Mouse (Mus musculus) heart, embryonic 12.5 days (tissue): ENCODE results near the gene Itfg1. TPM values are rescaled to one million over a fixed set of nuclear protein-coding genes. Genes with fewer than 3 reads are reported as not detected.
A peak's percentile ranks its signal among the peaks of the same experiment; 100 is the strongest.
"Not testable (repeated sequence)": the region's sequence is repeated elsewhere in the genome, so short reads cannot be mapped to it uniquely, and the experiment has no call there.

Experiments used
- ATAC-seq: fragments of 200-750 bp; cut with Nextera tagmentation; 2 replicates; pipeline ENCODE4 v1.8.0; 2017; ENCODE audit warnings: moderate TSS enrichment, moderate library complexity; ENCODE audit not compliant: insufficient number of reproducible peaks, low FRiP score
- H3K27ac ChIP-seq: fragments of 300-500 bp; sonication (generic); 2 replicates; pipeline ENCODE4 v1.5.1; 2016; ENCODE audit warnings: mild to moderate bottlenecking, moderate library complexity; ENCODE audit not compliant: poor library complexity, severe bottlenecking
- H3K27me3 ChIP-seq: fragments of 300-500 bp; sonication (generic); replicated peaks from 2 replicates; pipeline ENCODE4 v1.6.1; 2016; ENCODE audit warnings: mild to moderate bottlenecking, moderate library complexity
- H3K36me3 ChIP-seq: fragments of 300-500 bp; sonication (generic); 2 replicates; pipeline ENCODE4 v1.6.1; 2016; ENCODE audit warnings: mild to moderate bottlenecking, moderate library complexity
- H3K4me1 ChIP-seq: fragments of 300-500 bp; sonication (generic); replicated peaks from 2 replicates; pipeline ENCODE4 v1.6.1; 2016; ENCODE audit warnings: mild to moderate bottlenecking
- H3K4me2 ChIP-seq: fragments of 300-500 bp; sonication (generic); 2 replicates; pipeline ENCODE4 v1.6.1; 2016; ENCODE audit warnings: mild to moderate bottlenecking, moderate library complexity
- H3K4me3 ChIP-seq: fragments of 300-500 bp; sonication (generic); 2 replicates; pipeline ENCODE4 v1.5.1; 2016; ENCODE audit warnings: mild to moderate bottlenecking
- H3K9ac ChIP-seq: fragments of 300-500 bp; sonication (generic); 2 replicates; pipeline ENCODE4 v1.6.1; 2016; ENCODE audit warnings: mild to moderate bottlenecking, moderate library complexity
- H3K9me3 ChIP-seq: fragments of 300-500 bp; sonication (generic); replicated peaks from 2 replicates; pipeline ENCODE4 v1.6.1; 2016; ENCODE audit warnings: mild to moderate bottlenecking, moderate library complexity
- WGBS: fragments of 180-500 bp; shearing (Covaris S2); methylation state at CpG from one replicate; pipeline ENCODE4 v1.1.7; 2016; 5-methylcytosine and 5-hydroxymethylcytosine counted together
- polyA plus RNA-seq: library from polyadenylated mRNA; unstranded; fragments of >200 nt; fragmentation: Nextera tagmentation; extraction: Ambion mirVana; gene quantifications from 2 replicates; pipeline ENCODE4 v1.2.1, GENCODE M21; 2016

Itfg1 gene
- polyA plus RNA-seq, 1 experiment from 2014 or later: 89.2 TPM

DNA sequence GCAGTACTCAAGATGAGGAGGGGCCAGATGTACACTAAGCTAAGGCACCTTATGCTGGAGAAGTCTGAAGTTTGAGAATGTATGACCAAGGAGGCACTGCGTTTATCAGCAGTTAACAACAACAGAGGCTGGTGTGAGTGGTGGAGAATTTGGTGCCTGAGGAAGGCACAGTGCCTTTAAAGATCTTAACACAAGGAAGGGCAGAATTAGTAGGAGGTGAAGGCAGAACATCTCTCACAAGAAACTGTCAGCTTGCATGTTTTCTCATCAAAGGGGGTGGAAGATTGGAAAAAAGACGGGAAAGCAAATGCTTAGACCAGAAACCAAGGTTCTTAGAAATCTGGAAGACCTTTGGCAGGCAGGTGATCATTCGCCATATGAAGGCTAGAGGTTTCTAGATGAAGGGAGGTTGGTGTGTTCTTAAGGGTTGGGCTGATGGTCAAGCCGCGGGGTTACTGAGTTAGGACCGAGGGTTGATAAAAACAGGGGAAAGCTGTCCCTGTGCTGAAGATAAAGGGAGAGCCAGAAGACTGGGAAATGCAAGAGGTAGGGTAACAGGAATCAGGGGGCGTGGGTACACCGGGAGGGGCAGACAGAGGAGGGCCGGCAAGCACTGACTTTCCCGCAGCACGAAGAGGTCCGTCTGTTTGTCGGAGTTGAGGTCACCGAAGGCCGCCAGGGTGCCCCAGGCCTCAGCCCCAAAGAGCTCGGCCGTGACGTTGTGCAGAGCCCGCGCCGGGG lies 635 bp downstream of the Itfg1 start:
- WGBS: under 1% methylated on average over 21 of the region's 21 CpGs
- Histone ChIP-seq H3K4me1 (peaks cover 11% of the 10 kb centered on the region), H3K9ac (peak overlapping the region; percentile 94), H3K27ac (peak overlapping the region; percentile 97), H3K27me3 (no peaks in the 10 kb centered on the region), H3K4me2 (peak overlapping the region; percentile 93), H3K36me3 (peaks cover 14% of the 10 kb centered on the region), H3K9me3 (no peaks in the 10 kb centered on the region), H3K4me3 (peak overlapping the region; percentile 96)
- no peak for ATAC-seq

DNA sequence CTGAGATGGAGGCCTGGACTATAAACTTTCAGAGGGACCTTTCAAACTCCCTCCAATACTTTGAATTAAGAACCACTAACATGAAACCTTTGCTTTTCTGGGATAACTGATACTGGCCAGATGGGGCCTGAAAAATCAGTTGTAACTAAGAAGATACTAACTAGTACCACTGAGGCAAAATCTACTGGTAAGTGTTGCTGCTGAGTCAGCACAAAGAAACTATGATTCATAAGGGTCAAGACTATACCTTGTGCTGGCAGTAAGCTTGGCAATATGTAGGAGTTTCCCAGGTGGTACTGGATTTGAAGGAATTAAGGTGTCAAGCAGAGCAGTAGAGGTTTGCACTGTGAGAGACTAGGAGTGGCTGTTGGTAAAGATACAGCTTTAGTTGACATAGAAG lies 27.1 kb downstream of the Itfg1 start:
- H3K9me3 ChIP-seq: 0 out of 2 replicates have a peak, but pooled peaks cover 3% of the 10 kb centered on the region
- no peak overlapping the region for H3K4me2 ChIP-seq
- H3K27me3 ChIP-seq: no peaks in the 10 kb centered on the region
- no peak for ATAC-seq
- H3K36me3 ChIP-seq: peaks cover 15% of the 10 kb centered on the region
- H3K27ac ChIP-seq: no peak overlapping the region
- H3K4me1 ChIP-seq: no peaks in the 10 kb centered on the region
- no peak overlapping the region for H3K4me3 ChIP-seq
- H3K9ac ChIP-seq: no peak overlapping the region

- 77% methylated on average over 1 of the region's 1 CpGs for WGBS
- Histone ChIP-seq H3K9ac (no peak overlapping the region), H3K27ac (no peak overlapping the region), H3K36me3 (peaks cover 11% of the 10 kb centered on the region), H3K4me2 (no peak overlapping the region), H3K4me3 (no peak overlapping the region), H3K27me3 (no peaks in the 10 kb centered on the region), H3K9me3 (no peaks in the 10 kb centered on the region), H3K4me1 (no peaks in the 10 kb centered on the region)
- ATAC-seq: no peak
Measured at GRCm38 (mm10) chr8:85801408-85801807, 39.3 kb downstream of the Itfg1 start.

- no peak for ATAC-seq
- H3K9me3 ChIP-seq: no peaks in the 10 kb centered on the region
- no peak overlapping the region for H3K4me2 ChIP-seq
- WGBS: 95% methylated on average over 1 of the region's 1 CpGs
- H3K4me1 ChIP-seq: no peaks in the 10 kb centered on the region
- H3K9ac ChIP-seq: no peak overlapping the region
- no peak overlapping the region for H3K27ac ChIP-seq
- H3K4me3 ChIP-seq: no peak overlapping the region
- no peaks in the 10 kb centered on the region for H3K27me3 ChIP-seq
- H3K36me3 ChIP-seq: peaks cover 11% of the 10 kb centered on the region
Measured at GRCm38 (mm10) chr8:85800164-85800563, 40.6 kb downstream of the Itfg1 start.

DNA sequence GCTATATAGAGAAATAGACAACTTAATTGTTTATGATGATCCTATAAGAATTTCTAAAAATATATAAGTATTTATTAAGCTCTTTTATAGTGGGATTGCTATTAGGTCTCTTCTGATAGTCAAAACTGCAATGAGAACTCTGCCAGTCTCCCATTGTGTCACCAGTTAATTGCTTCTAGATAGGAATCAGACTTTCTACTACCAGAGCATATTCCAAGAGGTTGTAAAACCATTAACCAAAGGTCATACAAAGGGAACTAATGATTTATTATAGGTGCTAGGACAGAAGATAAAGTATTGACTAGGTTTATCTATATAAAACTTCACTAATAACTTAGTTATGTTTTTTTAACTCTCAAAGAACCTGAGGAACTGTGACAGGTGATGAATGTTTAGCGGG lies 44.3 kb downstream of the Itfg1 start:
- not testable (repeated sequence) for H3K9me3 ChIP-seq, H3K4me2 ChIP-seq, H3K4me1 ChIP-seq, H3K27me3 ChIP-seq, H3K27ac ChIP-seq, ATAC-seq, H3K9ac ChIP-seq, H3K4me3 ChIP-seq
- H3K36me3 ChIP-seq: peaks cover 15% of the 10 kb centered on the region
- 94% methylated on average over 1 of the region's 1 CpGs for WGBS

DNA sequence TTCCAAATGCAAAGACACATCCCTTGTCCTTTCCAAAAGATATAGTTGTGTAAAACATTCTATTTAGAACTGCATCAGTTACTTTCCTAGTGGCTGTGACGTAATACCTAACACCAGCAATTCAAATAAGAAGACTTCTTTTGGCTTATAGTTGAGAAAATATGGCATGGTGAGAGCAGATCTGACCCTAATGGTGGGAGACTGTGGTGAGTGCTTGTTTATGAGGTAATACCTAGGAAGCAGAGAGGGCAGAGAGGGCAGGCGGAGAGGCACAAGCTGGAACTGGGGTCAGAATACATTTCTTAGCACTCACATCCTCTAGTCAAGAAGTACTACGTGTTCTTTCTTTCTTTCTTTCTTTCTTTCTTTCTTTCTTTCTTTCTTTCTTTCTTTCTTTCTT lies 52.4 kb downstream of the Itfg1 start:
- 87% methylated on average over 3 of the region's 3 CpGs for WGBS

DNA sequence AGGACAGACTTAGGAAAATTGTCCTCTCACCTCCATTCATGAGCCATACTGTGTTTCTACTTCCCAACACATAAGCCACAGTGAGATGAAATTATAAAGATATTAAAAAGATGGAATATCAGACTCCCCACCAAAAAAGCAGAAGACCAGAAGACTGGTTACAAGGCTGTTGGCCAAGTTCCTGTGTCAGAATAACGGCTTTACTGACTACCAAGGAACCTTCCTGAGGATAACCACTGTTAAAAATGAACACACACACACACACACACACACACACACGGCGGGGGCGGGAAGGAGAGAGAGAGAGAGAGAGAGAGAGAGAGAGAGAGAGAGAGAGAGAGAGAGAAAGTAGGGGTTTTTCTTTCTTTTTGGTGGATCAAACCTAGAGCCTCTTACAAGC lies 52.8 kb downstream of the Itfg1 start:
- H3K27me3 ChIP-seq: no peaks in the 10 kb centered on the region
- H3K4me2 ChIP-seq: no peak overlapping the region
- WGBS: 85% methylated on average over 2 of the region's 4 CpGs
- 0 out of 2 replicates have a peak, but pooled peaks cover 4% of the 10 kb centered on the region for H3K4me1 ChIP-seq
- no peak for ATAC-seq
- H3K4me3 ChIP-seq: no peak overlapping the region
- H3K9ac ChIP-seq: no peak overlapping the region
- H3K9me3 ChIP-seq: no peaks in the 10 kb centered on the region
- H3K27ac ChIP-seq: no peak overlapping the region
- H3K36me3 ChIP-seq: peaks cover 1% of the 10 kb centered on the region; the same call in 1 of the 2 replicates

More for the DNA sequence above, 52.4 kb downstream of the Itfg1 start:
- Histone ChIP-seq H3K4me3 (no peak overlapping the region), H3K4me2 (no peak overlapping the region), H3K27ac (no peak overlapping the region), H3K36me3 (peaks cover 5% of the 10 kb centered on the region; the same call in 1 of the 2 replicates), H3K27me3 (no peaks in the 10 kb centered on the region), H3K9ac (no peak overlapping the region), H3K9me3 (no peaks in the 10 kb centered on the region), H3K4me1 (0 out of 2 replicates have a peak, but pooled peaks cover 4% of the 10 kb centered on the region)
- no peak for ATAC-seq

DNA sequence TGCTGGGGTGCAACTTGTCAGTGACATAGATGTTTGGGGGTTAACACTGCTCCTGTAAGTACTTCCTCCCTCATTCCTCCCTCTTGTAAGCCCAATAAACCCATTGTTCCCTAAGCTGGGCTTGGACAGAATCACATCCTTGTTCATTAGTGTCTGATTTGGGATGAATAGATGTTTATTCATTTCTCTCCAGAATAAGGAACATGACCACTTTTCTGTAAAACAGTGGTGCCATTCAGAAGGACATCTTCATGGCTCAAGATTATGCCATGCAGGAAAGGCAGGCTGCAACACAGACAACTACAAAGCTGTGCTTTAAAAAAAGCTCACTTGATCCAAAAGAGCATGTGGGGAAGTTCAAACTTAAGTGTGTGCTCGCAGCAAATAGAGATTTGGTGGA lies 55.2 kb downstream of the Itfg1 start:
- no peaks in the 10 kb centered on the region for H3K27me3 ChIP-seq
- no peak overlapping the region for H3K4me3 ChIP-seq
- H3K9me3 ChIP-seq: no peaks in the 10 kb centered on the region
- H3K4me1 ChIP-seq: 0 out of 2 replicates have a peak, but pooled peaks cover 4% of the 10 kb centered on the region
- ATAC-seq: no peak
- H3K9ac ChIP-seq: no peak overlapping the region
- no peak overlapping the region for H3K27ac ChIP-seq
- H3K4me2 ChIP-seq: no peak overlapping the region
- no peaks in the 10 kb centered on the region for H3K36me3 ChIP-seq
- 76% methylated on average over 1 of the region's 1 CpGs for WGBS

GRCm38 (mm10) chr8:85783871-85784270 lies 56.9 kb downstream of the Itfg1 start:
- H3K4me2 ChIP-seq: no peak overlapping the region
- 90% methylated on average over 1 of the region's 1 CpGs for WGBS
- H3K4me3 ChIP-seq: no peak overlapping the region
- ATAC-seq: no peak
- 0 out of 2 replicates have a peak, but pooled peaks cover 3% of the 10 kb centered on the region for H3K36me3 ChIP-seq
- H3K9ac ChIP-seq: no peak overlapping the region
- H3K27ac ChIP-seq: no peak overlapping the region
- no peaks in the 10 kb centered on the region for H3K27me3 ChIP-seq
- no peaks in the 10 kb centered on the region for H3K9me3 ChIP-seq
- 0 out of 2 replicates have a peak, but pooled peaks cover 4% of the 10 kb centered on the region for H3K4me1 ChIP-seq

DNA sequence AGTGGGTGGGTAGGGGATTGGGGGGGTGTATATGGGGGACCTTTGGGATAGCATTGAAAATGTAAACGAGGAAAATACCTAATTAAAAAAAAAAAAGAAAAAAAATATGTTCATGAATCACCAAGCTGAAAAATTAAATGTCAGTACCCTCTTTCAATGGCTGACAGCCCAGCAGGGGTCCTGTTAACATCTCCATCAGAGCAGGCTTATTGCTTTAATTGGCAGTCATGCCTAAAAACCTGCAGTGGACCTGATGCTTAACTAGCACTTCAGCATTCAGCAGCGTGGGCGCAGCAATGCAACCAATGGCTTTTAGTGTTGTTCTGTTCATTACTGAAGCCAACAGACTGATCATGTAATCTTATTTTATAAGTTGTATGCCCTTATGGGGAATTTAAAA lies 60.6 kb downstream of the Itfg1 start:
- WGBS: 92% methylated on average over 3 of the region's 3 CpGs
- Histone ChIP-seq H3K4me2 (no peak overlapping the region), H3K4me1 (no peaks in the 10 kb centered on the region), H3K36me3 (0 out of 2 replicates have a peak, but pooled peaks cover 3% of the 10 kb centered on the region), H3K27ac (no peak overlapping the region), H3K4me3 (no peak overlapping the region), H3K9me3 (no peaks in the 10 kb centered on the region), H3K9ac (no peak overlapping the region), H3K27me3 (no peaks in the 10 kb centered on the region)
- no peak for ATAC-seq

- Histone ChIP-seq H3K4me1 (no peaks in the 10 kb centered on the region), H3K27ac (no peak overlapping the region), H3K4me2 (no peak overlapping the region), H3K9ac (no peak overlapping the region), H3K9me3 (no peaks in the 10 kb centered on the region), H3K36me3 (no peaks in the 10 kb centered on the region), H3K4me3 (no peak overlapping the region), H3K27me3 (no peaks in the 10 kb centered on the region)
- WGBS: 91% methylated on average over 2 of the region's 2 CpGs
- ATAC-seq: no peak
Measured at GRCm38 (mm10) chr8:85745053-85745452, 95.7 kb downstream of the Itfg1 start.

GRCm38 (mm10) chr8:85730545-85730944 lies 110.2 kb downstream of the Itfg1 start:
- Histone ChIP-seq H3K4me3 (no peak overlapping the region), H3K27me3 (no peaks in the 10 kb centered on the region), H3K4me1 (peaks cover 5% of the 10 kb centered on the region; the same call in 1 of the 2 replicates), H3K36me3 (peaks cover 12% of the 10 kb centered on the region; the same call in 1 of the 2 replicates), H3K27ac (no peak overlapping the region), H3K4me2 (no peak overlapping the region), H3K9ac (no peak overlapping the region), H3K9me3 (no peaks in the 10 kb centered on the region)
- 74% methylated on average over 3 of the region's 3 CpGs for WGBS
- ATAC-seq: no peak
